Mouse (Mus musculus) forebrain, postnatal 0 days (tissue): Measurements from ENCODE around the gene Adgrv1. TPM values are rescaled to one million over a fixed set of nuclear protein-coding genes. Genes with fewer than 3 reads are reported as not detected.

Experiments
- ATAC-seq: fragments of 200-750 bp; cut with Nextera tagmentation; 2 replicates; pipeline ENCODE4 v1.8.0; 2017; ENCODE audit warnings: mild to moderate bottlenecking, moderate library complexity
- DNase-seq: peaks from one replicate; pipeline ENCODE4 v3.0.0-alpha.2; 2015
- H3K27ac ChIP-seq: fragments of 300-500 bp; sonication (generic); 2 replicates; pipeline ENCODE4 v1.5.1; 2014; ENCODE audit warnings: low read depth, mild to moderate bottlenecking, antibody characterized with exemption, low read length, moderate library complexity, mixed read lengths
- H3K27me3 ChIP-seq: fragments of 300-500 bp; sonication (generic); 2 replicates; pipeline ENCODE4 v1.6.1; 2014; ENCODE audit warnings: mild to moderate bottlenecking, low read length, mixed read lengths; ENCODE audit not compliant: insufficient read depth
- H3K36me3 ChIP-seq: fragments of 300-500 bp; sonication (generic); 2 replicates; pipeline ENCODE4 v1.6.1; 2014; ENCODE audit warnings: mild to moderate bottlenecking, moderate library complexity; ENCODE audit not compliant: insufficient read depth
- H3K4me1 ChIP-seq: fragments of 300-500 bp; sonication (generic); 2 replicates; pipeline ENCODE4 v1.6.1; 2014; ENCODE audit warnings: antibody characterized with exemption; ENCODE audit not compliant: insufficient read depth
- H3K4me2 ChIP-seq: fragments of 300-500 bp; sonication (generic); 2 replicates; pipeline ENCODE4 v1.6.1; 2014; ENCODE audit warnings: low read depth, mild to moderate bottlenecking, moderate library complexity
- H3K4me3 ChIP-seq: fragments of 300-500 bp; sonication (generic); 2 replicates; pipeline ENCODE4 v1.5.1; 2014; ENCODE audit warnings: low read depth, low read length, mixed read lengths
- H3K9ac ChIP-seq: fragments of 300-500 bp; sonication (generic); 2 replicates; pipeline ENCODE4 v1.6.1; 2014; ENCODE audit warnings: mild to moderate bottlenecking
- H3K9me3 ChIP-seq: fragments of 300-500 bp; sonication (generic); 2 replicates; pipeline ENCODE4 v1.6.1; 2016; ENCODE audit warnings: low read length
- CTCF ChIP-seq: sonication (generic); IDR thresholded peaks from 2 replicates; pipeline ENCODE4 v1.5.1; 2016; ENCODE audit warnings: antibody characterized with exemption, control low read depth, low read depth
- WGBS: fragments of 180-500 bp; shearing (Covaris S2); extraction: QIAGEN DNeasy Blood & Tissue Kit; methylation state at CpG from one replicate; pipeline ENCODE4 v1.1.7; 2014; 5-methylcytosine and 5-hydroxymethylcytosine counted together
- polyA plus RNA-seq: library from polyadenylated mRNA; unstranded; fragments of >200 nt; fragmentation: Nextera tagmentation; extraction: Ambion mirVana; gene quantifications from 2 replicates; pipeline ENCODE4 v1.2.1, GENCODE M21; 2015
- total RNA-seq: library from RNA; depleted of rRNA; stranded (reverse); fragments of >200 nt; gene quantifications from 2 replicates; pipeline ENCODE4 v1.2.3, GENCODE M21; 2014

The Adgrv1 gene
- total and polyA plus RNA-seq, 2 experiments from 2014 or later = 6.1 to 13.5 TPM

GRCm38 (mm10) chr13:81424002-81424401, 209.0 kb downstream of the Adgrv1 start:
- H3K27ac ChIP-seq = no peak overlapping the region
- H3K9me3 ChIP-seq = no peaks in the 10 kb centered on the region
- no peak for TF ChIP-seq CTCF
- no peak for DNase-seq
- WGBS = 64% methylated on average over 4 of the region's 4 CpGs
- no peak overlapping the region for H3K9ac ChIP-seq
- H3K4me1 ChIP-seq = no peaks in the 10 kb centered on the region
- H3K27me3 ChIP-seq = no peaks in the 10 kb centered on the region
- no peak overlapping the region for H3K4me2 ChIP-seq
- H3K4me3 ChIP-seq = no peak overlapping the region
- ATAC-seq = no peak
- H3K36me3 ChIP-seq = no peaks in the 10 kb centered on the region

- no peak overlapping the region for H3K4me3 ChIP-seq
- ATAC-seq = peak; percentile 86; the same call in 1 of the 2 replicates
- DNase-seq = no peak
- 67% methylated on average over 1 of the region's 1 CpGs for WGBS
- H3K9me3 ChIP-seq = no peaks in the 10 kb centered on the region
- no peak overlapping the region for H3K9ac ChIP-seq
- no peaks in the 10 kb centered on the region for H3K27me3 ChIP-seq
- H3K4me2 ChIP-seq = no peak overlapping the region
- H3K36me3 ChIP-seq = no peaks in the 10 kb centered on the region
- 0 out of 2 replicates have a peak overlapping the region, but pooled peaks have one; percentile 17 for H3K27ac ChIP-seq
- H3K4me1 ChIP-seq = no peaks in the 10 kb centered on the region
- no peak for TF ChIP-seq CTCF
These were observed 225.0 kb downstream of the Adgrv1 start for GRCm38 (mm10) chr13:81407881-81408460.

- H3K9ac ChIP-seq = no peak overlapping the region
These were observed 230.1 kb downstream of the Adgrv1 start for GRCm38 (mm10) chr13:81402826-81403225.

GRCm38 (mm10) chr13:81402191-81402590, 230.8 kb downstream of the Adgrv1 start:
- no peak for DNase-seq
- H3K4me2 ChIP-seq = no peak overlapping the region
- no peak for TF ChIP-seq CTCF
- H3K4me3 ChIP-seq = no peak overlapping the region
- H3K36me3 ChIP-seq = no peaks in the 10 kb centered on the region
- H3K9me3 ChIP-seq = no peaks in the 10 kb centered on the region
- WGBS = 30% methylated on average over 2 of the region's 2 CpGs
- no peak for ATAC-seq
- H3K4me1 ChIP-seq = no peaks in the 10 kb centered on the region
- H3K27me3 ChIP-seq = no peaks in the 10 kb centered on the region
- H3K9ac ChIP-seq = no peak overlapping the region
- no peak overlapping the region for H3K27ac ChIP-seq

More at GRCm38 (mm10) chr13:81402826-81403225, 230.1 kb downstream of the Adgrv1 start:
- DNase-seq (no peak), ATAC-seq (no peak)
- Histone ChIP-seq H3K4me3 (no peak overlapping the region), H3K4me2 (no peak overlapping the region), H3K27ac (no peak overlapping the region), H3K36me3 (no peaks in the 10 kb centered on the region), H3K9me3 (no peaks in the 10 kb centered on the region), H3K4me1 (no peaks in the 10 kb centered on the region), H3K27me3 (no peaks in the 10 kb centered on the region)
- TF ChIP-seq CTCF = no peak
- 90% methylated on average over 3 of the region's 3 CpGs for WGBS

- Histone ChIP-seq H3K9ac (no peak overlapping the region), H3K4me1 (no peaks in the 10 kb centered on the region), H3K4me2 (no peak overlapping the region), H3K36me3 (no peaks in the 10 kb centered on the region), H3K27me3 (no peaks in the 10 kb centered on the region), H3K9me3 (no peaks in the 10 kb centered on the region), H3K4me3 (no peak overlapping the region), H3K27ac (no peak overlapping the region)
- TF ChIP-seq CTCF = no peak
- DNase-seq (no peak), ATAC-seq (peak; percentile 23; the same call in 1 of the 2 replicates)
- 93% methylated on average over 1 of the region's 1 CpGs for WGBS
These were observed 231.2 kb downstream of the Adgrv1 start for GRCm38 (mm10) chr13:81401742-81402141.

- DNase-seq = peak; percentile 29
- Histone ChIP-seq H3K27me3 (no peaks in the 10 kb centered on the region), H3K27ac (no peak overlapping the region), H3K36me3 (no peaks in the 10 kb centered on the region), H3K9ac (no peak overlapping the region), H3K4me1 (no peaks in the 10 kb centered on the region), H3K9me3 (no peaks in the 10 kb centered on the region), H3K4me2 (no peak overlapping the region), H3K4me3 (no peak overlapping the region)
- 83% methylated on average over 4 of the region's 4 CpGs for WGBS
- TF ChIP-seq CTCF = no peak
- ATAC-seq = no peak
These were observed 247.2 kb downstream of the Adgrv1 start for GRCm38 (mm10) chr13:81385597-81386362.

GRCm38 (mm10) chr13:81381835-81382234, 251.1 kb downstream of the Adgrv1 start:
- H3K4me1 ChIP-seq = 0 out of 2 replicates have a peak, but pooled peaks cover 3% of the 10 kb centered on the region
- ATAC-seq = no peak
- TF ChIP-seq CTCF = no peak

More at GRCm38 (mm10) chr13:81381835-81382234, 251.1 kb downstream of the Adgrv1 start:
- Histone ChIP-seq H3K9ac (no peak overlapping the region), H3K4me2 (no peak overlapping the region), H3K4me3 (no peak overlapping the region), H3K9me3 (no peaks in the 10 kb centered on the region), H3K27ac (no peak overlapping the region), H3K27me3 (no peaks in the 10 kb centered on the region), H3K36me3 (no peaks in the 10 kb centered on the region)
- no peak for DNase-seq
- WGBS = 70% methylated on average over 4 of the region's 4 CpGs
